ENCODE assay signal across 8 mouse cellular contexts in the genomic region with DNA sequence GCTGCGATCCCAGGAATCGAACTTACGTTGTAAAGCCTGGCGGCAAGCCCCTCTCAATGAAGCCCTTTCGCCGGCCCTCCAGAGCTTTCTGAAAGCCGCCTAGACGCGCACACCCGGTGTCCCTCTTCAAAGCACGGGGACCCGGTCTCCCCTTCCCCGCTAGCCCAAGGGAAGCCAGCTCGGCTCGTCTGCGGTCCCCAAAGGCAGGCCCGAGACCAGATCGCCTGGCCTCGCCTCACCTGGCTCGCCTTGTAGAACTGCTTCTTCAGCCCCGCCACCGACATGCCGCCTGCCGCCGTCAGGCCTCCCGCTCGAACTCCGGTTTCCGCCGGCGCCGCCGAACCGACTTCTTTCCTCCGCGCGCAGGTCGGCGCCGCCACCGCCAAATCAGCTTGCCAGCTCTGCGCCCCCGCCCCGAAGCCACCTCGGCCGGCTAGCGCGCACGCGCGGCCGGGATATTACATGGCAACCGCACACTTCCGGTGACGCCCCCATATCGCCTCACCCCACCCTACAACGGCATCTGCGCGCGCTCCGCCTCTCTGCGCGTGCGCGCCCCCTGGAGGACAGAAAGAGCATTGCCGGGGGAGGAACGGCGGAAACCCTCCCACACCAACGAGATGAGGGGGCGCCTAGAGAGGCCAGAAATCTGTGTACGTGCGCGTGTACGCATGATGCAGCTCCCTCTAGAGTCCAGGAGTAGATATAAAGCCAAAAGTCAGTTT. TPM values are rescaled to one million over a fixed set of nuclear protein-coding genes. Genes with fewer than 3 reads are reported as not detected.
DNase-seq lines count a peak whose midpoint lies in the region; ATAC-seq and TF ChIP-seq lines count a peak whose summit lies in the region.

Gene Sh3gl1, minus strand, starts transcription at position 460 of the 725 bp plus-strand sequence.

- peaks cover 4 to 26% of the 10 kb centered on the region in 2 experiments for H3K36me3 ChIP-seq in CH12.LX (replicated peaks in 1 of 2; ENCODE audit: control insufficient read depth in 1 of 2, insufficient read depth in 1 of 2, low read length in 1 of 2)
- peaks cover 2% of the 10 kb centered on the region; the same call in 1 of the 2 replicates for H3K36me3 ChIP-seq in forebrain, embryonic 11.5 days (ENCODE audit: control insufficient read depth, insufficient read depth, low read length)
- no peaks in the 10 kb centered on the region; the same call in 1 of the 2 replicates for H3K36me3 ChIP-seq in heart, embryonic 16.5 days (ENCODE audit: control insufficient read depth, insufficient read depth)
- peaks cover 22% of the 10 kb centered on the region; the same call in 1 of the 2 replicates for H3K36me3 ChIP-seq in liver, embryonic 15.5 days (replicated peaks)
- peaks cover 27% of the 10 kb centered on the region for H3K36me3 ChIP-seq in neural tube, embryonic 12.5 days

- peak within 1 kb of the TSS; percentile 88 for H3K4me2 ChIP-seq in CH12.LX (ENCODE audit: insufficient read depth, low read depth, poor library complexity, severe bottlenecking)
- H3K4me2 ChIP-seq in forebrain, embryonic 11.5 days (ENCODE audit: low read depth, low read length, severe bottlenecking): peak within 1 kb of the TSS; percentile 57
- H3K4me2 ChIP-seq in heart, embryonic 16.5 days (ENCODE audit: low read depth, low read length): peak within 1 kb of the TSS; percentile 79
- H3K4me2 ChIP-seq in liver, embryonic 15.5 days: peak within 1 kb of the TSS; percentile 71
- H3K4me2 ChIP-seq in neural tube, embryonic 12.5 days (replicated peaks): peak within 1 kb of the TSS; percentile 67

- peak; percentile 29 for TF ChIP-seq RAD21 in CH12.LX (IDR thresholded peaks at IDR 0.05; ENCODE audit: low read depth, low read length)

- H3K27ac ChIP-seq in CH12.LX (ENCODE audit: insufficient read depth, low read depth): peak within 1 kb of the TSS; percentile 66
- peak within 1 kb of the TSS; percentile 65 for H3K27ac ChIP-seq in forebrain, embryonic 11.5 days (ENCODE audit: low read depth, low read length)
- H3K27ac ChIP-seq in heart, embryonic 16.5 days (ENCODE audit: low read length): peak within 1 kb of the TSS; percentile 94
- peak within 1 kb of the TSS; percentile 92 for H3K27ac ChIP-seq in liver, embryonic 15.5 days (replicated peaks)
- H3K27ac ChIP-seq in neural tube, embryonic 12.5 days: peak within 1 kb of the TSS; percentile 76

- H3K9me3 ChIP-seq in CH12.LX (replicated peaks; ENCODE audit: low read length): no peaks in the 10 kb centered on the region
- H3K9me3 ChIP-seq in forebrain, embryonic 11.5 days (ENCODE audit: control insufficient read depth, low read length): no peaks in the 10 kb centered on the region
- no peaks in the 10 kb centered on the region for H3K9me3 ChIP-seq in heart, embryonic 16.5 days (replicated peaks; ENCODE audit: control insufficient read depth, low read length)
- no peaks in the 10 kb centered on the region for H3K9me3 ChIP-seq in liver, embryonic 15.5 days (replicated peaks)
- H3K9me3 ChIP-seq in neural tube, embryonic 12.5 days: no peaks in the 10 kb centered on the region

- peak; percentile 90 for TF ChIP-seq POLR2A in CH12.LX (IDR thresholded peaks at IDR 0.05; ENCODE audit: low read depth, low read length)

- DNase-seq in CH12.LX (ENCODE audit: extremely low read depth): peak; percentile 96
- peak; percentile 96 for DNase-seq in c-Kit-positive CD71-positive TER-119-negative erythroid progenitor cells, embryonic 14.5 days (ENCODE audit: low read depth)
- DNase-seq in forebrain, embryonic 11.5 days (ENCODE audit: low spot score): peak; percentile 99
- peak; percentile 98 to 99 for DNase-seq in kidney, postnatal 36 days
- DNase-seq in telencephalon, adult 2 months (ENCODE audit: low read depth, low spot score): peak; percentile 96

- ATAC-seq in forebrain, embryonic 11.5 days (replicated peaks; ENCODE audit: low FRiP score): peak; percentile 91
- peak; percentile 91 for ATAC-seq in heart, embryonic 16.5 days (replicated peaks; ENCODE audit: extremely low read depth, insufficient read depth, low FRiP score)
- ATAC-seq in liver, embryonic 15.5 days (ENCODE audit: insufficient read depth): peak; percentile 88
- ATAC-seq in neural tube, embryonic 12.5 days (ENCODE audit: low FRiP score, low read depth): peak; percentile 91

- dilution Hi-C loops in CH12.LX (cut with MboI; ENCODE audit: extremely low pct_ligation_motif_present, extremely low pct_unique_long_range_greater_than_20kb, low sequenced_read_pairs): no loop called here

- no peak for TF ChIP-seq EP300 in CH12.LX (IDR thresholded peaks at IDR 0.05; ENCODE audit: low read length)

- WGBS in forebrain, embryonic 11.5 days: under 1% methylated on average over 73 of the region's 74 CpGs
- WGBS in heart, embryonic 16.5 days: under 1% methylated on average over 74 of the region's 74 CpGs
- under 1% methylated on average over 74 of the region's 74 CpGs for WGBS in liver, embryonic 15.5 days (ENCODE audit: insufficient replicate concordance)
- under 1% methylated on average over 74 of the region's 74 CpGs for WGBS in neural tube, embryonic 12.5 days

- H3K4me1 ChIP-seq in CH12.LX (ENCODE audit: control insufficient read depth in 1 of 2, insufficient read depth in 2 of 2): peaks cover 17 to 46% of the 10 kb centered on the region in 2 experiments
- peaks cover 10% of the 10 kb centered on the region for H3K4me1 ChIP-seq in forebrain, embryonic 11.5 days (replicated peaks; ENCODE audit: control insufficient read depth, insufficient read depth, low read length)
- H3K4me1 ChIP-seq in heart, embryonic 16.5 days (ENCODE audit: control insufficient read depth, insufficient read depth, low read length): peaks cover 33% of the 10 kb centered on the region
- peaks cover 63% of the 10 kb centered on the region for H3K4me1 ChIP-seq in liver, embryonic 15.5 days (replicated peaks)
- H3K4me1 ChIP-seq in neural tube, embryonic 12.5 days: peaks cover 28% of the 10 kb centered on the region

- peak; percentile 79 to 99; a peak in 3 of 4 replicates for TF ChIP-seq CTCF in CH12.LX (conservative IDR thresholded peaks at IDR 0.05 in 1 of 2, IDR thresholded peaks at IDR 0.05 in 1 of 2; ENCODE audit: low read depth in 2 of 2, low read length in 2 of 2)

- in situ Hi-C loops in CH12.LX (cut with MboI; ENCODE audit: low pct_ligation_motif_present, low pct_unique_long_range_greater_than_20kb, low sequenced_read_pairs): no loop called here

- peak within 1 kb of the TSS; percentile 78 for H3K9ac ChIP-seq in CH12.LX (ENCODE audit: insufficient read depth, low read depth)
- peak within 1 kb of the TSS; percentile 93 for H3K9ac ChIP-seq in forebrain, embryonic 11.5 days (ENCODE audit: low read length)
- H3K9ac ChIP-seq in heart, embryonic 16.5 days (ENCODE audit: low read length): peak within 1 kb of the TSS; percentile 99
- peak within 1 kb of the TSS; percentile 97 for H3K9ac ChIP-seq in liver, embryonic 15.5 days
- H3K9ac ChIP-seq in neural tube, embryonic 12.5 days: peak within 1 kb of the TSS; percentile 93

- peak within 1 kb of the TSS; percentile 74 to 98 (median 94) for H3K4me3 ChIP-seq in CH12.LX (replicated peaks in 1 of 3; ENCODE audit: low read depth in 2 of 3, low read length in 2 of 3, poor library complexity in 1 of 3)
- peak within 1 kb of the TSS; percentile 85 for H3K4me3 ChIP-seq in forebrain, embryonic 11.5 days (ENCODE audit: low read depth, low read length)
- H3K4me3 ChIP-seq in heart, embryonic 16.5 days (ENCODE audit: low read length): peak within 1 kb of the TSS; percentile 96
- peak within 1 kb of the TSS; percentile 91 for H3K4me3 ChIP-seq in liver, embryonic 15.5 days (replicated peaks)
- H3K4me3 ChIP-seq in neural tube, embryonic 12.5 days: peak within 1 kb of the TSS; percentile 84

- no peaks in the 10 kb centered on the region for H3K27me3 ChIP-seq in CH12.LX (replicated peaks)
- H3K27me3 ChIP-seq in forebrain, embryonic 11.5 days (ENCODE audit: control insufficient read depth, insufficient read depth, low read length): no peaks in the 10 kb centered on the region
- no peaks in the 10 kb centered on the region for H3K27me3 ChIP-seq in heart, embryonic 16.5 days (ENCODE audit: control insufficient read depth, insufficient read depth, low read length)
- no peaks in the 10 kb centered on the region for H3K27me3 ChIP-seq in liver, embryonic 15.5 days
- no peaks in the 10 kb centered on the region for H3K27me3 ChIP-seq in neural tube, embryonic 12.5 days (replicated peaks)

- H3K79me2 ChIP-seq in CH12.LX (replicated peaks; ENCODE audit: control insufficient read depth, extremely low read depth, insufficient read depth, poor library complexity, severe bottlenecking): peaks cover 58% of the 10 kb centered on the region

TF ChIP-seq in CH12.LX, 34 proteins besides CTCF, POLR2A, EP300 and RAD21 (continues in another document):
- TF ChIP-seq NELFE (IDR thresholded peaks at IDR 0.05; ENCODE audit: low read depth, low read length): peak; percentile 94
- peak; percentile 93 for TF ChIP-seq NRF1 (IDR thresholded peaks at IDR 0.05; ENCODE audit: low read depth, low read length)
- peak; percentile 89 for TF ChIP-seq HCFC1 (IDR thresholded peaks at IDR 0.05; ENCODE audit: low read depth, low read length)
- TF ChIP-seq ZNF384 (IDR thresholded peaks at IDR 0.05; ENCODE audit: low read depth, low read length): no peak
- TF ChIP-seq USF1 (IDR thresholded peaks at IDR 0.05; ENCODE audit: low read depth, low read length): no peak
- peak; percentile 25; the same call in 1 of the 2 replicates for TF ChIP-seq JUND (conservative IDR thresholded peaks at IDR 0.05; ENCODE audit: low read depth, low read length)
- peak; percentile 41; the same call in 1 of the 2 replicates for TF ChIP-seq RCOR1 (conservative IDR thresholded peaks at IDR 0.05; ENCODE audit: low read depth, low read length)
- TF ChIP-seq CHD2 (IDR thresholded peaks at IDR 0.05; ENCODE audit: low read length): peak; percentile 69
- peak; percentile 83; the same call in 1 of the 2 replicates for TF ChIP-seq TCF12 (IDR thresholded peaks at IDR 0.05; ENCODE audit: low read depth, low read length)
- TF ChIP-seq ELF1 (IDR thresholded peaks at IDR 0.05; ENCODE audit: low read depth, low read length): peak; percentile 95
- TF ChIP-seq IRF4 (IDR thresholded peaks at IDR 0.05; ENCODE audit: low read depth, low read length): peak; percentile 52; the same call in 1 of the 2 replicates
- no peak for TF ChIP-seq PAX5 (IDR thresholded peaks at IDR 0.05; ENCODE audit: low read length)
- no peak for TF ChIP-seq USF2 (conservative IDR thresholded peaks at IDR 0.05; ENCODE audit: low read depth, low read length)
- TF ChIP-seq MXI1 (IDR thresholded peaks at IDR 0.05; ENCODE audit: low read depth, low read length): peak; percentile 78

RNA-seq across cellular contexts. Expression of gene Sh3gl1, which starts in this region (rescaled TPM):
- total RNA-seq in CH12.LX (2012; rRNA removed): 29.3 and 33.5 TPM in 2 replicates
- 38.0 and 39.4 TPM in 2 replicates for total RNA-seq in CH12.LX (2014; rRNA removed)
- 32.1 and 39.0 TPM in 2 replicates for polyA plus RNA-seq in CH12.LX (2012; ENCODE audit: insufficient read length, low read depth)
- polyA plus RNA-seq in forebrain, embryonic 11.5 days (2014; fragmentation: Nextera tagmentation; extraction: Ambion mirVana): 129 and 133 TPM in 2 replicates
- 81.1 and 82.8 TPM in 2 replicates for polyA plus RNA-seq in heart, embryonic 16.5 days (2015; fragmentation: Nextera tagmentation; extraction: Ambion mirVana)
- polyA plus RNA-seq in liver, embryonic 15.5 days (2015; fragmentation: Nextera tagmentation; extraction: Ambion mirVana): 44.0 and 50.7 TPM in 2 replicates
- polyA plus RNA-seq in neural tube, embryonic 12.5 days (2016; fragmentation: Nextera tagmentation; extraction: Ambion mirVana): 134 TPM in 2 replicates

Comparison
In these comparisons a context has a peak if more than half of its experiments do, and no peak if none do; other contexts are left out.
1. Peak in every context shown above with its lines: DNase-seq, ATAC-seq, H3K4me3 ChIP-seq and H3K27ac ChIP-seq.